Mouse (Mus musculus) olfactory bulb, adult 2 months (tissue): ENCODE results near the gene Sept14.

Source experiments
- CTCF ChIP-seq: fragments of 200-500 bp; IDR thresholded peaks from 2 replicates; pipeline ENCODE4 v1.5.1; 2012; ENCODE audit warnings: low read depth, mild to moderate bottlenecking, low read length, moderate library complexity; ENCODE audit not compliant: insufficient read depth
- POLR2A ChIP-seq: fragments of 200-500 bp; IDR thresholded peaks from 2 replicates; pipeline ENCODE4 v1.6.1; 2012; ENCODE audit warnings: mild to moderate bottlenecking, low read depth, low read length, moderate library complexity; ENCODE audit not compliant: insufficient read depth

DNA sequence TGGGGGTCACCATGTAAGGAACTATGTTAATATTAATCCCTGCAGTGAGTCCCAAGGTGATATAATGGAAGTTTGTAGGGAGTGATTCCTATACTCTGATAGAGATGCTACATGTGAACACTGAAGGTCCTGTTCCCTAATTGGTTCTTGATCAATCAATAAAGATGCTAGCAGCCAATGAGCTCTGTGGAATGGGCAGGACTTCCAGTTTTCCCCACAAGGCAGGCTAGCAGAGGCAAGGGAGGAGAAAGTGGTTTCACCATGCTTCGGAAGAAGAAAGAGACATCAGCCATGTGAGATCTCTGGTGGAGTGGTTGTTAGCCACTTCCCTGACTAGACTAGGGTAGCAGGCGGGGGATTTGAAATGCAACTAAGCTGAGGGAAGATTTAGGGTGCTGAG, 7.8 kb downstream of the Sept14 start:
- TF ChIP-seq CTCF (no peak), POLR2A (no peak)
